Mouse (Mus musculus) CH12.LX (cell line): Measurements from ENCODE around the gene Bzw2.

Experiments
- CTCF ChIP-seq, 2 experiments: IDR thresholded peaks in 1 of 2; conservative IDR thresholded peaks in 1 of 2; 2 replicates each; pipeline ENCODE4 v1.5.1; 2011 to 2012; ENCODE audit warnings: low read depth in 2 of 2, low read length in 2 of 2, improper control_type of control experiment in 1 of 2, inconsistent platforms in 1 of 2, mild to moderate bottlenecking in 1 of 2, moderate library complexity in 1 of 2
- EP300 ChIP-seq: IDR thresholded peaks from 2 replicates; pipeline ENCODE4 v1.6.1; 2011; ENCODE audit warnings: low read length, improper control_type of control experiment
- KAT2A ChIP-seq: IDR thresholded peaks from 2 replicates; pipeline ENCODE4 v1.6.1; 2012; ENCODE audit warnings: low read length, improper control_type of control experiment, inconsistent platforms; ENCODE audit not compliant: insufficient replicate concordance
- MAX ChIP-seq: IDR thresholded peaks from 2 replicates; pipeline ENCODE4 v1.6.1; 2011; ENCODE audit warnings: low read length, improper control_type of control experiment
- MYC ChIP-seq: IDR thresholded peaks from 2 replicates; pipeline ENCODE4 v1.6.1; 2011; ENCODE audit warnings: low read depth, mild to moderate bottlenecking, improper control_type of control experiment, low read length
- PAX5 ChIP-seq: IDR thresholded peaks from 2 replicates; pipeline ENCODE4 v1.6.1; 2012; ENCODE audit warnings: low read length, inconsistent platforms, mixed read lengths
- POLR2A ChIP-seq: IDR thresholded peaks from 2 replicates; pipeline ENCODE4 v1.6.1; 2011; ENCODE audit warnings: low read depth, mild to moderate bottlenecking, improper control_type of control experiment, low read length
- POLR2AphosphoS2 ChIP-seq: IDR thresholded peaks from 2 replicates; pipeline ENCODE4 v1.6.1; 2011; ENCODE audit warnings: low read depth, low read length, improper control_type of control experiment
- RCOR1 ChIP-seq: conservative IDR thresholded peaks from 2 replicates; pipeline ENCODE4 v1.6.1; 2012; ENCODE audit warnings: low read depth, mild to moderate bottlenecking, inconsistent platforms, low read length, improper control_type of control experiment
- TCF12 ChIP-seq: IDR thresholded peaks from 2 replicates; pipeline ENCODE4 v1.6.1; 2014; ENCODE audit warnings: low read depth, mild to moderate bottlenecking, inconsistent platforms, low read length, improper control_type of control experiment
- UBTF ChIP-seq: IDR thresholded peaks from 2 replicates; pipeline ENCODE4 v1.6.1; 2012; ENCODE audit warnings: low read depth, mild to moderate bottlenecking, inconsistent platforms, low read length, improper control_type of control experiment, moderate library complexity
- USF1 ChIP-seq: IDR thresholded peaks from 2 replicates; pipeline ENCODE4 v1.6.1; 2014; ENCODE audit warnings: low read depth, mild to moderate bottlenecking, inconsistent platforms, low read length, improper control_type of control experiment

GRCm38 (mm10) chr12:36194976-36195375 lies 37.1 kb upstream of the Bzw2 start:
- TF ChIP-seq CTCF (conservative IDR thresholded peaks at IDR 0.05 in 1 of 2, IDR thresholded peaks at IDR 0.05 in 1 of 2; ENCODE audit: low read depth in 2 of 2, low read length in 2 of 2) = no peak
- TF ChIP-seq EP300 = no peak
- TF ChIP-seq POLR2A = no peak
- no peak for TF ChIP-seq USF1
- TF ChIP-seq UBTF = no peak
- TF ChIP-seq KAT2A = no peak
- no peak for TF ChIP-seq POLR2AphosphoS2
- TF ChIP-seq RCOR1 = no peak
- no peak for TF ChIP-seq PAX5
- TF ChIP-seq MYC = no peak
- no peak for TF ChIP-seq TCF12
- TF ChIP-seq MAX = no peak
